Mouse (Mus musculus) spleen, adult 2 months (tissue): ENCODE data around the gene Ccr2. TPM values are rescaled to one million over a fixed set of nuclear protein-coding genes. Genes with fewer than 3 reads are reported as not detected.
"Not testable (repeated sequence)": the region's sequence is repeated elsewhere in the genome, so short reads cannot be mapped to it uniquely, and the experiment has no call there.

ENCODE experiments used
- DNase-seq, 2 experiments: peaks; one replicate each; pipeline versions ENCODE4 v3.0.0 to v3.0.0-alpha.2; 2012 to 2021; ENCODE audit warnings: low spot score in 2 of 2, low read depth in 1 of 2
- H3K27ac ChIP-seq: fragments of 200-500 bp; 2 replicates; pipeline ENCODE4 v1.5.1; 2012; ENCODE audit warnings: low read length, inconsistent platforms; ENCODE audit not compliant: insufficient read depth
- H3K27me3 ChIP-seq: fragments of 200-500 bp; 2 replicates; pipeline ENCODE4 v1.6.1; 2012; ENCODE audit warnings: mild to moderate bottlenecking, moderate library complexity, low read length, inconsistent platforms; ENCODE audit not compliant: control insufficient read depth, insufficient read depth
- H3K36me3 ChIP-seq: fragments of 200-500 bp; 2 replicates; pipeline ENCODE4 v1.6.1; 2012; ENCODE audit warnings: mild to moderate bottlenecking, low read length, inconsistent platforms; ENCODE audit not compliant: control insufficient read depth, insufficient read depth
- H3K4me1 ChIP-seq: fragments of 200-500 bp; 2 replicates; pipeline ENCODE4 v1.6.1; 2011; ENCODE audit warnings: inconsistent platforms; ENCODE audit not compliant: control insufficient read depth, insufficient read depth, insufficient read length
- H3K4me3 ChIP-seq: fragments of 200-500 bp; 2 replicates; pipeline ENCODE4 v1.5.1; 2011; ENCODE audit warnings: mild to moderate bottlenecking, inconsistent platforms; ENCODE audit not compliant: insufficient read depth, insufficient read length; ENCODE audit errors: extremely low read depth
- CTCF ChIP-seq: fragments of 200-500 bp; IDR thresholded peaks from 2 replicates; pipeline ENCODE4 v1.5.1; 2011; ENCODE audit warnings: mild to moderate bottlenecking, inconsistent platforms; ENCODE audit not compliant: insufficient read depth, insufficient read length, insufficient replicate concordance; ENCODE audit errors: extremely low read depth
- POLR2A ChIP-seq: fragments of 200-500 bp; IDR thresholded peaks from 2 replicates; pipeline ENCODE4 v1.6.1; 2011; ENCODE audit warnings: low read depth, low read length, inconsistent platforms
- WGBS: fragments of 180-500 bp; shearing (Covaris S2); methylation state at CpG from one replicate; pipeline ENCODE4 v1.1.7; 2018; 5-methylcytosine and 5-hydroxymethylcytosine counted together
- polyA plus RNA-seq: library from polyadenylated mRNA; depleted of rRNA; stranded (reverse); fragments of >200 nt; gene quantifications from 2 replicates; pipeline ENCODE4 v1.2.3, GENCODE M21; 2012

Ccr2 gene
- polyA plus RNA-seq, 1 experiment = 3.7 TPM

DNA sequence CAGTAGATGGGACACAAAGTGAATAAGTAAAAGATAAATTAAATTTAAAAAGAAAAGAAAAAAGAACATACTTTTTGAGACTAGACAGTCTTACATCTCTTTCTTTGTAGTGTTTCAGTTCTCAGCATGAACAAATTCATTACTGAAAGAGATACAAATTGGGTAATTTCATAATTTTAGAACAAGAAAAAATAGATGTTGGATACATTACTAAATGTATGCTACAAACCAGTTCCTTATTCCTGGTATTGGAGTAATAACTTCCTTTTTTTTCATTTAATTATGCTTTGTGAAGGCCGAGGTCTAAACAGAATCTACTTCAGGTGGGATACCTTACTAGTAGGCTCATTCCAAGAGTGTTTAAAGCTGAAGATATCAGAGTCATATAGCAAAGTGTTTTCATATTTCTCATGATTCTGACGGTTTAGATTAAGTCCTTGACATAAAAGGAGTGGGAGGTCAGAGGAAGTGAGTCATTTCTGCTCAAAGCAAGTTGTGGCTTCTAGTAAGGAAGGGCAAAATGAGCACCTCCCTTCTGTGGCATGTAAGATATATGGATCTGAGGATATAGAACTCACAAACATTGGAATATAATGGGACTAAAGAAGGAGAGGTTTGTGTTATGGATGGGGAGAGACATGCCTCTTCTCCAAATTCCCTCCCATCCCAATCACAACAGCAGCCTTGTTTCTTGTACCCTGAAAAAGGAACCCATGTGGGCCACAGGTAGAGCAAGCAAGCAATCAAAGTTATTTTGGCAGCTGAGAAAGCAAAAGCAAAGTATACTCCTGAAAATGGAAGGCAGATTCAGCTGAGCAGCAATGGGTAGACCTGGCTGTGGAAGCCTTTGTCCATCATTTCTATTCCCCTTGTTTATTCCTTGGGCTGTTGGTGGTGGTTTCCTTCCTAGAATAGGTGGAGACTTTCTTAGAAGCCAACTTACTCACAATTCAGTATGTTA is 33.4 kb upstream of the Ccr2 start:
- Histone ChIP-seq H3K27me3 (no peaks in the 10 kb centered on the region), H3K4me1 (peaks cover 10% of the 10 kb centered on the region; the same call in 1 of the 2 replicates), H3K36me3 (no peaks in the 10 kb centered on the region), H3K27ac (peak overlapping the region; percentile 74; the same call in 1 of the 2 replicates), H3K4me3 (no peak overlapping the region)
- DNase-seq = peak in 1 of 2 experiments; percentile 59
- WGBS = 3% methylated on average over 2 of the region's 2 CpGs
- TF ChIP-seq CTCF = no peak
- TF ChIP-seq POLR2A = no peak

DNA sequence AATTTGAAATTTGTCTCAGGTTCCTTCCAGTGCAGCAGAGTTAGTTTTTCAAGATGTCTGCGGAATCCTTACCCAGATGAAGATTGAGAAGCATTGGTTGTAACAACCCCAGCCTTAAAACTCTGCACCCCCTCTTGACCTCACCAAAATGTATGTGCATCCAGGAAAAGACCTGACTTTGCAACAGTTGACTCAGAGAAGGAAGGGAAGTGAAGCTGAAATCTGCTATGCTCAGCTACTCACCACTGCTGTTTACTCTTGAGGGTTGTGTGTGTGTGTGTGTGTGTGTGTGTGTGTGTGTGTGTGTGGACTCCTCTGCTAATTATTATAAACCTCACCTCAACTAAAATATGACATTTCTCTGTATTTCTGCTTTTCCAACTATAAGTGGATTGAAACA is 30.2 kb upstream of the Ccr2 start:
- Histone ChIP-seq H3K36me3 (no peaks in the 10 kb centered on the region), H3K27me3 (no peaks in the 10 kb centered on the region), H3K27ac (no peak overlapping the region), H3K4me1 (peaks cover 10% of the 10 kb centered on the region; the same call in 1 of the 2 replicates), H3K4me3 (no peak overlapping the region)
- no peak for DNase-seq
- TF ChIP-seq CTCF (no peak), POLR2A (no peak)
- 87% methylated on average over 1 of the region's 1 CpGs for WGBS

DNA sequence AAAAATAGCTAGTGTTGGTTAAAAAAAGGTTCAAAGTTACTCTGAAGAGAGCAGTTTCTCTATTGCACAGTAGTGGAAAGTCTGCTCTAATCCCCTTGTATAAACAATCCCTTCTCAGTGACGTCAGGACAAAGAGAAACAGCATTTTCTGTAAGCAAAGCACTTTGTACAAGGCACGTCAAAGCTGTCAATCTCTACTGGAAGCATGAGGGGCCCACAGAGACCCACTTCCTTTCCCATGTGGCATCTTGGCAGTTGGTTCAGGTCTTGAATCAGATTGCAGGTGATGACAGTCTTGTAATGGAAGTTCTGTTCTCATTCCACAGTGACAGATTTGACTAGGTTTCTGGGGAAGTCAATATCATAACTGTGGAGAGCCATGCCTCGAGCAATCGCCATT is 21.9 kb upstream of the Ccr2 start:
- no peaks in the 10 kb centered on the region for H3K27me3 ChIP-seq
- H3K27ac ChIP-seq = no peak overlapping the region
- no peak overlapping the region for H3K4me3 ChIP-seq
- TF ChIP-seq POLR2A = no peak
- no peak for TF ChIP-seq CTCF
- no peaks in the 10 kb centered on the region for H3K36me3 ChIP-seq
- DNase-seq = no peak
- 54% methylated on average over 4 of the region's 4 CpGs for WGBS
- no peaks in the 10 kb centered on the region for H3K4me1 ChIP-seq

DNA sequence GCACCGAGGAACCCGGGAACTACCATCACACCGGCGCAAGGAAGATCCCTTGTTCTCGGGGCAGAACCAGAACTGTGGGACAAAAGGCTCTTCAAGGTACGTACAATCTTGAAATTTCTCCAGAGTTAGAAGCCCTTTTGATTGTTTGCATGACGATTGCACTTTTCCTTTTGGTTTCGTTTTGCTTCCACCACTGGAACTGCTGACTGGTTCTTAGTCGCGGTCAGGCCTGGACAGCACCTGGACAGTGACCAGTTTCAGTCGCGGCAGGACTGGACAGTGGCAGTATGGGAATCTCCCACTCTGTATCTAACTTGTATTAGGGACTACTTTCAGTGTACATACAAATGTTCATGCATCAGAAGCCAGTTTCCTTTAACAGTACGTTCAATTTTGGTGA is 21.3 kb upstream of the Ccr2 start:
- not testable (repeated sequence) for H3K27ac ChIP-seq, DNase-seq, H3K27me3 ChIP-seq, H3K36me3 ChIP-seq, H3K4me3 ChIP-seq, H3K4me1 ChIP-seq
- 83% methylated on average over 13 of the region's 13 CpGs for WGBS

DNA sequence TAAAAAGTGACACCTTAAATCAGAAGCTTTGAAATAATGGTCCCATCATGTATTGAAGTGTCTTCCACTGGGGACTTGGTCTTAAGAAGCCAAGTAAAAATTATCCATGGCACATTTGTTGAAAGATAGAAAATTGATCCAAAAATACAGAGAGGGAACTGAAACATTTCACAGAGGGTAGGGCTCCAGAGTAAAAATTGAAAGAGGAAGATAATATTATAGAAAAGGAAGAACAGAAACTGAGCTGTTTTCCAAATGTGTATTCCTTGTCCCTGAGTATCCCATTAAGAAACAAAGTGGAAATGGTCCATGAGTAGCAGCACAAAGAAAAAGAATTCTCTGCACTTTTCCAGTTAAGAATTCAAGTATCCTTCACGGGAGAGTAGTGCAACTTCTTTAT is 11.3 kb upstream of the Ccr2 start:
- 77% methylated on average over 1 of the region's 1 CpGs for WGBS
- TF ChIP-seq CTCF (no peak), POLR2A (no peak)
- H3K36me3 ChIP-seq = no peaks in the 10 kb centered on the region
- H3K27ac ChIP-seq = no peak overlapping the region
- no peak overlapping the region for H3K4me3 ChIP-seq
- no peaks in the 10 kb centered on the region for H3K27me3 ChIP-seq
- no peaks in the 10 kb centered on the region for H3K4me1 ChIP-seq
- no peak for DNase-seq

DNA sequence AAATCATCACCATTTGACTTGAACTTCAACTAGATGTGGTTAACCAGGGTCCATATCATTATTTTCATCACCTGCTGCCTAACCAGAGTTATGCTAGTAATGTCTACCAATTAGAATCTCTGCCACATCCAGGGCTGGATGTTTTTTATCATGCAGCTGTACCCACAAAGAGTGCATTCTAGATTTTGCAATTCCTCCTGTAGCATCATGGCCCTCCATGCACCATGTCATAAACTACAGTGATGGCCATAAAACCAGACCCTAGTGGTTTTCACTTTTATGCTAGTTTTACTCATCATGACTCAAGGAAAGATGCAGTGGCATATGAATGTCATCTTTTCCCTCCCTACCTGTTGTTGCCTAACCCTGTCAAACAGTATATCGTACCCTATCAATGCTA is 2.6 kb upstream of the Ccr2 start:
- no peaks in the 10 kb centered on the region for H3K27me3 ChIP-seq
- peaks cover 4% of the 10 kb centered on the region for H3K4me1 ChIP-seq
- no peak overlapping the region for H3K27ac ChIP-seq
- WGBS = 93% methylated on average over 1 of the region's 1 CpGs
- no peak for DNase-seq
- no peaks in the 10 kb centered on the region for H3K36me3 ChIP-seq
- no peak overlapping the region for H3K4me3 ChIP-seq
- TF ChIP-seq POLR2A (no peak), CTCF (no peak)

DNA sequence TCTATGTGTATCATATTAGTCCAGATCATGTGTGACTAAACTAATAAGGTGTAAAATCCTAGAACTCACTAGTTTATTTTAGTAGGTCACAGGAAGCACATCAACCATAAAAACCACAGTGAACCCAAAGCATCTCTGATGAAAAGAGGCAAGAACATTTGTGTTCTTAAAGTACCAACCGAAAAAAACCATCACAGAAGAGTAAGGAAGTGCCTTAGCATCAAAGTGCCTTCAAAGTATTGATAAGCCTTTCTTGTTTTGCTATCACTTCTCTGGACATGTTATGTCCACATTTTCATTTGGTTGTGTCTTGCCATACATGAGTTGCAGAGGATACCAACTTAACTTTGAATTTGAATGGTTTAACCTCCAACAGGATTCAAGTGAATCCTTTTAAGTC is 1.4 kb upstream of the Ccr2 start:
- H3K27me3 ChIP-seq = no peaks in the 10 kb centered on the region
- peaks cover 4% of the 10 kb centered on the region for H3K4me1 ChIP-seq
- DNase-seq = peak in 1 of 2 experiments; percentile 22
- 11% methylated on average over 1 of the region's 1 CpGs for WGBS
- H3K27ac ChIP-seq = no peak overlapping the region
- TF ChIP-seq CTCF = no peak
- no peak overlapping the region for H3K4me3 ChIP-seq
- no peaks in the 10 kb centered on the region for H3K36me3 ChIP-seq
